Mouse (Mus musculus) CH12F3 (cell line): ENCODE results near the gene 4930402K13Rik.
"Not testable (repeated sequence)": the region's sequence is repeated elsewhere in the genome, so short reads cannot be mapped to it uniquely, and the experiment has no call there.

Experiments used
- in situ Hi-C: fragments of 300-500 bp; cut with MboI; formaldehyde crosslinking; loops from 2 replicates; pipeline ENCODE4 v1.14.3; 2020; ENCODE audit warnings: low sequenced_read_pairs

4930402K13Rik gene

DNA sequence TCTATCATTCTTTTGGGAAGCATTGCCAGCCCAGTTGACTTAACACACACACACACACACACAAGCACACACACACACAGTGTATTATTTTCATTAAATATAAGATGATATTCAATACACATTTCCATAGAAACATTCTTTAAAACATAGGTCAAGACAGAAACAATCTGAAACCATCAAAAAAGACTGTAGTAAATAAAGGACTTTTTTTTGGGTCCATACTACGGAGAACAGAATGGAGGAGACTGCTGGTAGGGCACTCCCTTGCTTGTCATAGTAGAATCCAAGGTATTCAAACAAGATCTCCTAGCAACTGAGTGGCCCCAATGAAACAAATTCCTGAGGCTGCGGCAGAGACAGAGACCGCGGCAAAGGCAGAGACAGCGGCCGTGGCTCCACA is at the start of gene 4930402K13Rik:
Gene 4930402K13Rik, plus strand, starts transcription at position 301 of the 400 bp plus-strand sequence.
- in situ Hi-C loops: no loop called here

DNA sequence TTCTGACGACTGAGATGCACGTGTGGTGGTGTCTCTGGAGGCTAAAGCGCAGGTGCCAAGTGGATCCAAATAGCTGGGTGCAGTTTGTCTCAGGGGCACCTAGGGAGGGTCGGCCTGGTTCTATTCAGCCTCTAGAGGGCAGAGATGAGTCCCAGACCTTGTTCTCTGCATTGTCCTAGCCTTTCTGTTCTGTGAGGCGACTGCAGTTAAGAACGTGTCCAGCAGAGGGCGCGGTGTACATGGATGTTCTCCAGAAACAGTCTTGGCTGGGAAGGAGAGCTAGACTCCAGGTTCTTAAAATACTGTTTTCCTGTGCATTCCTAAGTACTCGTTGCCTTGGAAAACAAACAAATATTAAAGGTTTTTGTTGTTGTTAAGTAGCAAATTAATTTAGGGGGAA is 43.4 kb upstream of the 4930402K13Rik start:
- in situ Hi-C loops: not testable (repeated sequence)

DNA sequence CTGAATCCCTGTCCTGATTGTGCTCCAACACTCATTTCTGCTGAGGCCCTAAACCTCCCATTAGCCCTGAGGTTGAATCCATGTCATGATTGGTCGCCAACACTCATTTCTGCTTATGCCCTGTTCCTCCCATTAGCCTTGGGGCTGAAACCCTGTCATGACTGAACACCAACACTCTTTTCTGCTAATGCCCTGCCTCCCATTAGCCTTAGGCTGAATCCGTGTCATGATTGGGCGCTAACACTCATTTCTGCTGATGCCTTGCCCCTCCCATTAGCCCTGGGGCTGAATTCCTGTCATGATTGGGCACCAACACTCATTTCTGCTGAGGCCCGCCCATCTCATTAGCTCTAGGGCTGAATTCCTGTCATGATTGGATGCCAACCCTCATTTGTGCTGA is 42.3 kb upstream of the 4930402K13Rik start:
- in situ Hi-C loops: no loop called here

DNA sequence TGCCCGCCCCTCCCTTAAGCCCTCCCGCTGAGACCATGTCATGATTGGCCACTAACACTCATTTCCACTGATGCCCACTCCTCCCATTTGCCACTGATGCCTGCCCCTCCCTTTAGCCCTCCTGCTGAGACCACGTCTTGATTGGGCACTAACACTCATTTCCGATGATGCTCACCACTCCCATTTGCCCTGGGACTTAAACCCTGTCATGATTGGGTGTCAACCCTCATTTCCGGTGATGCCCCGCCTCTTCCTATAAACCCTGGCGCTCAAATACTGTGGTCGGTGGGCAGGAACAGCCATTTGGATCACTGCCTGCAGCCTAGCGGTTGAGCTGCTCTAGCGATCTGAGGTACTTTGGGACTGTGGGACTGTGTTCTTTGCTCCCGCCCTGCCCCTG is 41.6 kb upstream of the 4930402K13Rik start, which contains the start of gene Fthl17f:
Gene Fthl17f, plus strand, starts transcription at position 301 of the 400 bp plus-strand sequence.
- in situ Hi-C loops: not testable (repeated sequence)

DNA sequence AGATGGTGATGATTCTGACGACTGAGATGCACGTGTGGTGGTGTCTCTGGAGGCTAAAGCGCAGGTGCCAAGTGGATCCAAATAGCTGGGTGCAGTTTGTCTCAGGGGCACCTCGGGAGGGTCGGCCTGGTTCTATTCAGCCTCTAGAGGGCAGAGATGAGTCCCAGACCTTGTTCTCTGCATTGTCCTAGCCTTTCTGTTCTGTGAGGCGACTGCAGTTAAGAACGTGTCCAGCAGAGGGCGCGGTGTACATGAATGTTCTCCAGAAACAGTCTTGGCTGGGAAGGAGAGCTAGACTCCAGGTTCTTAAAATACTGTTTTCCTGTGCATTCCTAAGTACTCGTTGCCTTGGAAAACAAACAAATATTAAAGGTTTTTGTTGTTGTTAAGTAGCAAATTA is 26.7 kb upstream of the 4930402K13Rik start:
- in situ Hi-C loops: not testable (repeated sequence)

DNA sequence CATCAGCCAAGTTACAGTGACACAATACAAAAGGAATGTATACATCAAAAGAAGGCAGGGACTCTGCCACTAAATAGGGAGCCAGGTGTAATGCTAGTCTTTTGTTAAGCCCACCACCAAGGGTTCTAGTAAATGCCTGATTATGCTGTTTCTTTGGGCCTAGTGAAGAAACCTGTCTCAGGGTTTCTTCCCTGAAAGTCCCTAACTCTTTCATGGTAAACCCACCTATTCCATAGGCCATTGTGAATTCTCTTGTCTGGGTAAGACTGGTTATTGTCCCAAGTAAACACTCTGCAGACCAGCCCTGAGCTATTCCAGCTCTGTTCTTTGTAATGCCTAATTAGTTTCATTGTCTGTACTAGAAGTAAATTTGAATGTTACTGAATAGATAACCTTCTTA is 9.3 kb upstream of the 4930402K13Rik start:
- in situ Hi-C loops: not testable (repeated sequence)

DNA sequence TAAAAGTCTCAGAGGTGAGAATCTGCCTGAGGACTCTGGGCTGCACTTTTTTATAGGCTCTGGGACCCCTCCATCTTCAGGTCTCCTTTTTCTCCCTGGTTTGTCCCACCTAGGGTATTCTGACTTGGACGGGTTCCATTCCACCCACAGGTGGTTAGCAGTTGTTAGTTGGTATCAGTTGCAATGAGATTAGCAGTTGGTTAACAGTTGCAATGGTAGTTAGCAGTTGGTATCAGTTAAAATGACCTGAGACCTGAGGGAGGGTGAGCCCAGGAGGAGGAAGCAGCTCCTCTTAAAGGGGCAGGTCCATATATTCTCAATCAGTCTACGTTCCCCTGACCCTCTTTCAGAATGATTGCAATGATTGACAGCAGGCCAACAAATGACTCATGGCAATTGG is 6.0 kb downstream of the 4930402K13Rik start:
- in situ Hi-C loops: no loop called here

DNA sequence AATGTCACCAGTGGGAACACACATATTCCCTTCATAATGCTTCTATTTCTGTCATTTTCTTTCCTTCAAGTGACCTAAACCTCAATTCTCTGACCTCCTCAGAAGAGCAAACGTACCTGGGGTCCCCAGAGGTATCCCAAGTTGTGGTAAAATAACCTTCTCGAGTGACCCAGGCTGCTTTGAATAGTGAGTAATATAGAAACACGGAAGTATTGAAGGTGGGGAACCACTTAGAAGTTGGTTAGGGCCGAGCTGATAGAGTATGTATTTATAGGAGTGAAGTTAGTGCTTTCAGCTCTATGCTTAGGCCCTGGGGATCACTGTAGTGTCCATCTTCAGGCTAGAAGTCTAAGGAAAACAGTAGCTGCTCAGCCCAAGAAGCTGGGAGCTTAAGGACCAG is 20.6 kb downstream of the 4930402K13Rik start:
- in situ Hi-C loops: no loop called here

DNA sequence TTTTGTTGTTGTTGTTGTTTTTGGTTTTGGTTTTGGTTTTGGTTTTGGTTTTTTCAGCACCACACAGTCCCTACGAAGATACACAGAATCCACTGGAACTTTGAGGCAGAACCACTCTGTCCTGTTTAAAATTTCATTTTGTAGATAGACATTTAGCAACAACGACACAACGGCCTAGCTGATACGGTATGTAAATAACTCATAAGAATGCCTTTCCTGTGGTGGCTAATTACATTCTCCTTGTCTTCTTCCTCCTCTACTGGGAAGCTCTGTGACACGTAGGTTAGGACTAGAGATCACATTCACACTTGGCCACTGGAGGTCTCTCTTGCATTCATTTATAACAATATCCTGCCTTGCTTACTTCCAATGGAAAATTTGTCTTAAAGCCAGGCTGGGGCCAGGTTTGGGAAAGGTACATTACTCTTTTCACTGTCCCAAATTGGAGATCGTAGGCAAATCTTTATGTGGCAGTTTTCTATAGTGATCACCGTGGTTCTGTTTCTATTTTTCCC is 24.0 kb downstream of the 4930402K13Rik start:
- in situ Hi-C loops: no loop called here

DNA sequence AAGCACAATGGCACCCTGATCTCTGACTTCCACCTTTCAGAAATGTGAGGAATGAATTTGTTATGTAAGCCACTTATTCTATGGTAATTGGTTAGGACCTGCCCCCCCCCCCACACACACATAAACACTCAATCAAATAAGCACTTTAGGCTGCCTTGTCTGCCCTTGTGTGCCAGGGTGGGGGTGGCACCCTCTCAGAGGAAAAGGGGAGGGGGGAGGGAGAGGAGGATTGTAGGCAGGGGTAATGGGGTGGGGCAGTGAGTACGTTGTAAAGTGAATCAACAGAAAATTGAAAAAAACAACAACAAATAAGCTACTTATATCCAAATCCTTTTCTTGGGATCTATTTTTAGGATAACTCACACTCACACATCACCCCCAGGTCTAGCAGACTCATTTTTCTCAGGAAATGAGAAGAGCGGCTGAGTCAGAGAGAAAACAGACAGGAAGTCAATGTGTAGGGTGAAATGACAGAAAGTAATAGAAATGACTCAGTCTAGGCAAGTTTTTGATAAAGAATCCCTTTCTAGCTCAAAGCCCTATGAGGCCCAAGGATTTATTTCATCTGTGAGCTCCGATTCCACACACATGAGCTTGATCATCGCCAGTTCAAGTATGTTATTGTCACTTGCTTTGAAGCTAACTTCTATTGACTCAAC is 35.1 kb downstream of the 4930402K13Rik start:
- in situ Hi-C loops: no loop called here

DNA sequence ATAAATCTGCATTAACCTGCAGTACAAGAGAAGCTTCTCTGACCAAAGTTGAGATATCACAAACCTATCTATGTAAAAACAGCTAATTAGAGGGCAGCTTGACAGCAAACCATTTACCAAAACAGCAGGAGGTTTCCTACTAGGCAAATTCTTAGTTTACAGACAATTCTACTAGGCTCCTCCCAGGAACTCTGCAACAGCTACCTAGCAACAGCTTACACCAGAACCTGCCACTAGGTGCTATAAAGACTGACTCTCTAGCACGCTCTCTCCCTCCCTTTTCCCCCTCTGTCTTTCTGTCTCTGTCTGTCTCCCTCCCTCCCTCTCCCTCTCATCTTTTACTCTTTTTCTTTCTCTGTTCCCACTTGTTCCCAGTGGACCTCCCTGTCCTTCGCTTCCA is 38.3 kb downstream of the 4930402K13Rik start:
- in situ Hi-C loops: no loop called here
